Mouse (Mus musculus): ENCODE measurements around the gene Olfr678.
"Not testable (repeated sequence)": the region's sequence is repeated elsewhere in the genome, so short reads cannot be mapped to it uniquely, and the experiment has no call there.

The Olfr678 gene

GRCm38 (mm10) chr7:105064175-105064574 lies at the start of gene Olfr678:
Gene Olfr678 (plus strand): TSS chr7:105064475.
- in situ Hi-C loops (cut with MboI; ENCODE audit: low pct_unique_long_range_greater_than_20kb in 1 of 2, low sequenced_read_pairs in 2 of 2, unreplicated experiment in 1 of 2), result no loop called here

- in situ Hi-C loops (cut with MboI; ENCODE audit: low pct_unique_long_range_greater_than_20kb in 1 of 2, low sequenced_read_pairs in 2 of 2, unreplicated experiment in 1 of 2), result no loop called here
Observed at GRCm38 (mm10) chr7:105022530-105022929, 41.7 kb upstream of the Olfr678 start.

DNA sequence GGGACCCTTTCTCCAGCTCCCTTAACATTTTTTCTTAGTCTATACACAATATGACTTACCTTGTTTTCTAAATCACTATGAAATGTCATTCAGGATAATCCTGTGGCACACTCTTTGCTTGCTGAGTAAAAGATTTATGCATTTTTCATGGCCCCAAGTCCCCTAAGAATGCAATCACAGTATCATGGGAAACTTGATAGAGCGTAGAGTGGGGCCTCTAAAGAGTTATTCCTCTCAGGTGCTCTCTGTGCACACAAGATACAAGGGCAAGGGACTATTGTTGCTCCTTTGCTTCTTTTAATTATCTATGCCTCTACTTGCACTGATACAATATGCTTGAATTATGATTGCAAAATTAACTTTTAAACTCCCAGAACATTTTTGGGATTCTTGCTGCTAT lies 35.9 kb upstream of the Olfr678 start, which contains the start of gene Olfr675:
TSS of gene Olfr675 (minus strand) at position 101 of the 400 bp plus-strand sequence.
- in situ Hi-C loops (cut with MboI; ENCODE audit: low pct_unique_long_range_greater_than_20kb in 1 of 2, low sequenced_read_pairs in 2 of 2, unreplicated experiment in 1 of 2), result no loop called here

GRCm38 (mm10) chr7:105032398-105032797 lies 31.9 kb upstream of the Olfr678 start, which contains the start of gene Olfr676:
Gene Olfr676 (plus strand): TSS chr7:105032698.
- in situ Hi-C loops (cut with MboI; ENCODE audit: low pct_unique_long_range_greater_than_20kb in 1 of 2, low sequenced_read_pairs in 2 of 2, unreplicated experiment in 1 of 2), result no loop called here

DNA sequence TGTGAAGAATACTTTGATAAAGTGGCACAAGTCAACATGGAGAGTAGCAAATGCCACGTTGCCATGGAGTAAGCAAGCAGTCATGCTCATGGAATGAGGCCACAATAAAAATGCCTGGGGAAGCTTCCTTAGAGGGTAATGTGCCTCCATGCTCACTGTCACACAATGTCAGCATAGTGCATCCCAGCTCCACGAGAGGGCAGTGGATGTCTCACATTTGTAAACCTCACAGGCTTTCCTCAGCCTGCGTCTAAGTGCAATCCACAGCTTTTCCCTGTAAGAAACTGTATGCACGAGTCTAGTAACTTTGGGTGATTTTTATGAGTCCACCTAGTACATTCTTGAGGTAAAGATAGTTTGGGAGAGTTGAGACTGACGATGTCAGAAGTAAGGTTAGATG lies 30.4 kb upstream of the Olfr678 start:
- in situ Hi-C loops (cut with MboI; ENCODE audit: low pct_unique_long_range_greater_than_20kb in 1 of 2, low sequenced_read_pairs in 2 of 2, unreplicated experiment in 1 of 2), result not testable (repeated sequence)

DNA sequence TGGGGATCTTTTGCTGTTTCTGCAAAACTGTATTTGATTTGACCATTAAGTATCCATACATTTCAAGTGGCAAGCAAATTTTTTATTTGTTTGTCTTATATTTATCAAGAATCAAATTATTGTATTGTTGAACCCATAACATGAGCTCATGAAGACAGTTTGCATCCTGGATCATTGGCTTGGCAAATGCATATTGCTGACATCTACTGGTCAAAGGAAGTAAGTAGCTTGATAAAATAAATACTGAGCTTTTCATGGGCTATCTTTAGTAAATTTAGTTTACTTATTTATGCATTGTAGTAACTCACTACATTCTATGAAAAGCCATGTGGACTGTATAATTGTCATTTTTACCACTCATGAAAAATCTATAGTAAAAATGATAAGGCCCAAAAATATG lies 5.3 kb upstream of the Olfr678 start:
- in situ Hi-C loops (cut with MboI; ENCODE audit: low pct_unique_long_range_greater_than_20kb in 1 of 2, low sequenced_read_pairs in 2 of 2, unreplicated experiment in 1 of 2), result no loop called here

- in situ Hi-C loops (cut with MboI; ENCODE audit: low pct_unique_long_range_greater_than_20kb in 1 of 2, low sequenced_read_pairs in 2 of 2, unreplicated experiment in 1 of 2), result no loop called here
Observed at GRCm38 (mm10) chr7:105080905-105081304, 16.6 kb downstream of the Olfr678 start, which contains the start of gene Olfr679. Gene Olfr679 (plus strand): TSS chr7:105081205.

GRCm38 (mm10) chr7:105092717-105093116 lies 28.4 kb downstream of the Olfr678 start, which contains the start of gene Olfr680-ps1:
Gene Olfr680-ps1 (minus strand): TSS chr7:105092817.
- in situ Hi-C loops (cut with MboI; ENCODE audit: low pct_unique_long_range_greater_than_20kb in 1 of 2, low sequenced_read_pairs in 2 of 2, unreplicated experiment in 1 of 2), result not testable (repeated sequence)

DNA sequence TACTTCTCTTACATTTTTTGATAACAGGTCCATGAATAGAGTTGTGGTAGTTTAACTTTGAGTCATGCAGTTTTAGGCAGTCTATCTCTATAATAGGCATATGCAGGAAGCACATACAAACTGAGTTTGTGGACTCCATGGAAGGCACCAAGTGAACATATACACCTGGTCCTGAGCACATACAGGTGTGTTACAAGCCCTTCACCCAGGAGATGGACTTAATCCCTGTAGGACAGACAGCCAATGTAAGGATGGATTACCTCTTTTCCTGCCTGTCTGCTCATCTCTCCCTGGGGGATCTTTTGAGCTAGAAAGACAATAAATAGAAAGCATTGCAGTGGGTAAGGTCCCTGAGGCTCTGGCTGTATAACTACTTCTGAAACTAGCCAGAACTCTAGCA lies 52.3 kb downstream of the Olfr678 start, which contains the start of gene Olfr681:
TSS of gene Olfr681 (plus strand) at position 301 of the 400 bp plus-strand sequence.
- in situ Hi-C loops (cut with MboI; ENCODE audit: low pct_unique_long_range_greater_than_20kb in 1 of 2, low sequenced_read_pairs in 2 of 2, unreplicated experiment in 1 of 2), result no loop called here
